Mouse (Mus musculus) G1E (cell line): ENCODE measurements around the gene Foxi1. TPM values are rescaled to one million over a fixed set of nuclear protein-coding genes. Genes with fewer than 3 reads are reported as not detected.

Experiments
- ATAC-seq: 2 replicates; pipeline ENCODE4 v1.8.0; 2016; ENCODE audit warnings: mild to moderate bottlenecking; ENCODE audit not compliant: insufficient number of reproducible peaks, poor library complexity, low FRiP score, severe bottlenecking; ENCODE audit errors: extremely low read depth
- DNase-seq: peaks from one replicate; pipeline ENCODE4 v3.0.0; 2012; ENCODE audit warnings: low spot score
- H3K27me3 ChIP-seq: 2 replicates; pipeline ENCODE4 v1.6.1; 2012; ENCODE audit warnings: mild to moderate bottlenecking, low read length, inconsistent platforms; ENCODE audit not compliant: insufficient read depth
- H3K36me3 ChIP-seq: replicated peaks from 2 replicates; pipeline ENCODE3; 2012; ENCODE audit warnings: mild to moderate bottlenecking, inconsistent platforms
- H3K4me1 ChIP-seq: 2 replicates; pipeline ENCODE4 v1.6.1; 2012; ENCODE audit warnings: low read depth, low read length, inconsistent platforms, mixed read lengths; ENCODE audit not compliant: insufficient read depth
- H3K4me3 ChIP-seq: 2 replicates; pipeline ENCODE4 v1.5.1; 2012; ENCODE audit warnings: low read depth, mild to moderate bottlenecking, inconsistent platforms, low read length, moderate library complexity, mixed read lengths
- H3K9me3 ChIP-seq: replicated peaks from 2 replicates; pipeline ENCODE4 v1.6.1; 2012; ENCODE audit warnings: inconsistent platforms
- CTCF ChIP-seq: IDR thresholded peaks from 2 replicates; pipeline ENCODE4 v1.5.1; 2012; ENCODE audit warnings: low read depth, low read length, inconsistent platforms, mixed read lengths
- GATA1 ChIP-seq: IDR thresholded peaks from 2 replicates; pipeline ENCODE4 v1.6.1; 2012; ENCODE audit warnings: borderline replicate concordance, low read length, inconsistent platforms, mixed read lengths
- GATA2 ChIP-seq: IDR thresholded peaks from 2 replicates; pipeline ENCODE4 v1.6.1; 2012; ENCODE audit warnings: low read depth, low read length, inconsistent platforms, borderline replicate concordance
- POLR2AphosphoS5 ChIP-seq: IDR thresholded peaks from 2 replicates; pipeline ENCODE4 v1.6.1; 2012; ENCODE audit warnings: low read depth, low read length, inconsistent platforms; ENCODE audit not compliant: insufficient replicate concordance
- TAL1 ChIP-seq: conservative IDR thresholded peaks from 2 replicates; pipeline ENCODE4 v1.6.1; 2012; ENCODE audit warnings: low read depth, low read length, inconsistent platforms, mixed read lengths
- polyA plus RNA-seq: library from polyadenylated mRNA; stranded (reverse); fragments of >175 nt; gene quantifications from 2 replicates; pipeline ENCODE4 v1.2.3, GENCODE M21; 2012
- total RNA-seq, 2 experiments: library from RNA; stranded (forward) in 1 of 2; stranded (reverse) in 1 of 2; fragments of 200-1000 nt in 1 of 2; fragments of >200 nt in 1 of 2; fragmentation: Nextera tagmentation in 1 of 2; gene quantifications; 2 replicates each; pipeline ENCODE4 v1.2.3; 2014 to 2017

Foxi1 gene
- total RNA-seq (2014; fragmentation: Nextera tagmentation) (not detected in 2 replicates), total RNA-seq (2017) (0.12 TPM in 1 of 2 replicates, not detected in the other), polyA plus RNA-seq (not detected in 2 replicates)

DNA sequence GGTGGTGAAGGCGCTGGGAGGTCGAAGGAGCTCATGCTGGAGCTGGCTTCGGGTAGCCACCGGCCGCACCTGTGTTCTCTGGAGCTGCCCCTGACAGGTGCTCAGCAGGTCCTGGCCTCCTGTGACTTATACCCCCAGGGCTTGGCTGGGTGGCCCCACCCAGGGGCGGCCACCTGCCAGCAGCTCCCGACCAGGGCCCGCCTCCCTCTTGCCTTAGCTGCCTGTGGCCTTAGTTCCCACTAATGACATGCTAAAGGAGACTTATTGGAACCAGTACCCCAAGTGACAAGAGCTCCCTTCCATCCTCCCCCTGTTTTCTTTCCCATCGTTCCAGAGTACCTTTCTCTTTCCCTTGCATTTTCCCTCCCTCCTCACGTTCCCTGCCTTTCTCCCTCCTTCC lies at the start of gene Foxi1:
Gene Foxi1 (minus strand): TSS at position 101 of the 400 bp plus-strand sequence.
- Histone ChIP-seq H3K4me3 (no peak within 1 kb of the TSS), H3K36me3 (no peaks in the 10 kb centered on the region), H3K9me3 (peaks cover 19% of the 10 kb centered on the region), H3K4me1 (no peaks in the 10 kb centered on the region), H3K27me3 (peaks cover 2% of the 10 kb centered on the region; the same call in 1 of the 2 replicates)
- ATAC-seq (no peak), DNase-seq (no peak)
- no peak for TF ChIP-seq GATA2
- no peak for TF ChIP-seq CTCF

DNA sequence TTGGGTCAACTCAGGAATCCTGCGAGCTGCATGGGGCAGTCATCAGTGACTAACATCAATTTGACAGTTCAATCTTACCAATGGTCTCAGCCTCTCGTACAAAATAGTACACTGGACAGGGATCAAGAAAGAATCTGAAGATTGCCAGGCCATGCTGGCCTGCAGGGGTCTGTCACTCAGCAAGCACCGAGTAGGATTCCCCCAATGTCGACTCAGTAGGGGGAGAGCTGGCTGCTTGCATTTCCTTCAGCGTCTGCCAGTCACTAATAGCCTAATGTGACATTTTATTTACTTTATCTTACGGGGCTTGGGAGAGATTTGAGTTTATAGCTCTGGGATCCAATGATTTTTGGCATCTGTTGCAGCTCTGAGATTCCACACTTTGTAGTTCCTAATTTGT lies 35.1 kb upstream of the Foxi1 start:
- no peak for ATAC-seq
- peaks cover 6% of the 10 kb centered on the region for H3K9me3 ChIP-seq
- no peaks in the 10 kb centered on the region for H3K4me1 ChIP-seq
- no peak overlapping the region for H3K4me3 ChIP-seq
- no peak for DNase-seq
- H3K36me3 ChIP-seq, result no peaks in the 10 kb centered on the region
- no peak for TF ChIP-seq TAL1
- TF ChIP-seq CTCF, result no peak
- no peak for TF ChIP-seq GATA1
- TF ChIP-seq POLR2AphosphoS5, result no peak
- no peak for TF ChIP-seq GATA2
- H3K27me3 ChIP-seq, result no peaks in the 10 kb centered on the region

DNA sequence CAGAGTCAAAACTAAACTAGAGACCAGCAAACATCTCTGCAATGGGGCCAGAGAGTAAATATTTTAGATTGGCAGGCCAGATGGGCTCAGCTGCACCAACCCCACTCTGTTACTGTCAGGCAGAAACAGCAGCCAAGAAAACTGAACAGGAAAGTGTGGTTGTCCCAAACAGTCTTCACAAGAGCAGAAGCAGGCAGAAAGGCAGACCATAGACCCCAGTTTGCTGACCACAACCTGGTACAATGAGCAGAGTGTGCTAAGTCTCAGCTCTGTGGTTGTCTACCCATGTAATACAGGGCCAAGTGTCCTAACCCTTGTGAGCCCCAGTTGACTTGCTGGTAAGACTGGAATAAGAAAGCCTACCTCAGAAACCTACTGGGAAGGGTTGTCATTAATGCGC lies 32.4 kb upstream of the Foxi1 start:
- Histone ChIP-seq H3K4me1 (no peaks in the 10 kb centered on the region), H3K9me3 (peaks cover 12% of the 10 kb centered on the region), H3K4me3 (no peak overlapping the region), H3K36me3 (no peaks in the 10 kb centered on the region), H3K27me3 (no peaks in the 10 kb centered on the region)
- no peak for TF ChIP-seq POLR2AphosphoS5
- no peak for TF ChIP-seq GATA2
- no peak for TF ChIP-seq CTCF
- TF ChIP-seq TAL1, result no peak
- TF ChIP-seq GATA1, result no peak
- DNase-seq (no peak), ATAC-seq (no peak)

DNA sequence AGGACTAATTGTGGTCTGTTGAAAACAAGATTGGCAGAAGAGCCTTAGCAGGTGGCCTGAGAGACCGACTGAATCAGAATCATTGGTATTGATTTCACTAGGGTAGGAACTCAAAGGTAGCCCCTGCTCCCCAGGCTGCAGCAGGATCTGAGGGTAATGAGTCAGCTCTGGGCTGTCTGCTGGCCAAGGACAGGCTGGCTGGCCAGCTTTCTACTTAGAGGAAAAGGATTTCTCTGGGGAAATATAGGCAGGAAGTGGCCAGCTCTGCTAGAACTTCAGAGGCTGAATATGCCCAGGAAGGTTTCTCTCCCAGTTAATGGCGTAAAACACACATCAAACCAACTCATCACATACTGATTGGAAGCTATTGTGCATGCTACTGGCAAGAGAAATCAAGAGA lies 31.8 kb upstream of the Foxi1 start:
- Histone ChIP-seq H3K4me3 (no peak overlapping the region), H3K36me3 (no peaks in the 10 kb centered on the region), H3K9me3 (peaks cover 12% of the 10 kb centered on the region), H3K27me3 (no peaks in the 10 kb centered on the region), H3K4me1 (no peaks in the 10 kb centered on the region)
- DNase-seq, result no peak
- TF ChIP-seq GATA2 (no peak), GATA1 (no peak), TAL1 (no peak), POLR2AphosphoS5 (no peak), CTCF (no peak)
- ATAC-seq, result no peak

DNA sequence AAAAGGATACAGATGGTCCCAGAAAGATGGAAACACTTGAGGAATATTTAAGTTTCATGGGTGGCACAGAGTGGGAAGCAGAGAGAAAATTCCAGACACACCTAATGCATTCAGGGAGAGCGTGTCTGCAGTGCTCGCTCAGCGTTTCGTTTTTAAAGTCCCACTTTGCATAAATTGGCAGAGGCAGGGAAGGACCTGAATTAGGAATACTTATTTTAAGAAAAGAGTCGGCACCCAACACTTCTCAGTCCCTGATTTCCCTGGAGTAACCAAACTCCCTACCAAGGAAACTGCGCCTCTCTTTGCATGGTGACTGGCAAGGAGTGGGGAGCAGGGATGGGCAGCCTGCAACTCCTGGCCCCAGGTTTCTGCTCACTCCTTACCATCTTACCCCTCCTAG lies 29.0 kb upstream of the Foxi1 start:
- no peak for ATAC-seq
- peaks cover 9% of the 10 kb centered on the region for H3K9me3 ChIP-seq
- H3K36me3 ChIP-seq, result no peaks in the 10 kb centered on the region

DNA sequence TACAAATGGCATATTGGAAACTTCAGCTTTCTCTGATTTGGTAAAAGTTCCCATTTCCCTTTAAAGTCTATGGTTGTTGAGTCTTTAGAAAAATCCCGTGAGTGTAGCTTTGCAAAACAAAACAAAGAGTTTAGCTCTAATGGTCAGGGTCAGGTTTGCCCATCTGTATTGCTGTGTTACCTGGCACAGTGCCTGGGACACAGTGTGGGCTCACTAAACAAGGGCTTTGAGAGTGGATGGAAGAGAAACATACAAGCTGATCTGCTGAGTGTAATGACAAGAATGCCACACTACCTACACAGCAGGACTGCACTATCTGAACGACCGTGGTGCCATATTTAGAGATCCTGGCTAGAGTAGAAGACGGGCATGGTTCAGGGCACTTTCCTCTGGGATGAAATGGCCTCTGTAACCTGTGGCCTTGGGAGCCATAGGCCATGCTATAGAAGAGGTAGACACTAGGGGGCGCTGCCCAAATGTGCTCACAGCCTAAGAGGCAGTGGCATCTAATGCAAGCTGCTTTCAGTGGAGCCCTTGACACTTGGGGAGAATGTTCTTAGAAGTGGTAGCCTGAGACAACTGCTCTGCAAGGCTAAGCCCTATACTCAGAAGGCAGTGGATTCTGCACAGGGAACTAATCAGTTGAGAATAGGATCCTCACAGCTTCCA lies 28.3 kb upstream of the Foxi1 start:
- TF ChIP-seq GATA2 (no peak), CTCF (no peak), TAL1 (no peak), GATA1 (no peak), POLR2AphosphoS5 (no peak)
- no peaks in the 10 kb centered on the region for H3K27me3 ChIP-seq
- DNase-seq (no peak), ATAC-seq (no peak)
- H3K36me3 ChIP-seq, result no peaks in the 10 kb centered on the region
- H3K4me1 ChIP-seq, result no peaks in the 10 kb centered on the region
- H3K4me3 ChIP-seq, result no peak overlapping the region
- peaks cover 12% of the 10 kb centered on the region for H3K9me3 ChIP-seq

More for the DNA sequence above, 29.0 kb upstream of the Foxi1 start:
- no peak for DNase-seq
- Histone ChIP-seq H3K4me3 (no peak overlapping the region), H3K27me3 (no peaks in the 10 kb centered on the region), H3K4me1 (no peaks in the 10 kb centered on the region)
- TF ChIP-seq POLR2AphosphoS5 (no peak), TAL1 (no peak), GATA1 (no peak), GATA2 (no peak), CTCF (no peak)
